Mouse (Mus musculus): Measurements from ENCODE around the gene Nat14. TPM values are rescaled to one million over a fixed set of nuclear protein-coding genes. Genes with fewer than 3 reads are reported as not detected.

Nat14 gene
- total RNA-seq, 2 experiments from 2014 or later: 50.8 to 51.5 TPM

DNA sequence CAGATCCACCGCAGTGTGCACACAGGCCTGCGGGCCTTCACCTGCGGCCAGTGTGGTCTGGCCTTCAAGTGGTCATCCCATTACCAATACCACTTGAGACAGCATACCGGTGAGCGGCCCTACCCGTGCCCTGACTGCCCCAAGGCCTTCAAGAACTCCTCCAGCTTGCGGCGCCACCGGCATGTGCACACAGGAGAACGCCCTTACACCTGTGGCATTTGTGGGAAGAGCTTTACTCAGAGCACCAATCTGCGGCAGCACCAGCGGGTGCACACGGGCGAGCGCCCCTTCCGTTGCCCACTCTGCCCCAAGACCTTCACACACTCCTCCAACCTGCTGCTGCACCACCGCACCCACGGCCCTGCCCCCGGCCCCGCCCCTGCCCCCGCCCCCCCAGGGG, 2.7 kb upstream of the Nat14 start:
- intact Hi-C loops (cut with DNase I): no loop called here

GRCm38 (mm10) chr7:4919971-4920370, 1.9 kb upstream of the Nat14 start:
- intact Hi-C loops (cut with DNase I): no loop called here
- DNase-seq: no peak

More for the DNA sequence above, 2.7 kb upstream of the Nat14 start:
- no peak for DNase-seq

- no peak for DNase-seq
- intact Hi-C loops (cut with DNase I): no loop called here
These were observed 1.3 kb upstream of the Nat14 start for GRCm38 (mm10) chr7:4920496-4920895.

GRCm38 (mm10) chr7:4920976-4921823, 628 bp upstream of the Nat14 start:
- intact Hi-C loops (cut with DNase I): no loop called here

DNA sequence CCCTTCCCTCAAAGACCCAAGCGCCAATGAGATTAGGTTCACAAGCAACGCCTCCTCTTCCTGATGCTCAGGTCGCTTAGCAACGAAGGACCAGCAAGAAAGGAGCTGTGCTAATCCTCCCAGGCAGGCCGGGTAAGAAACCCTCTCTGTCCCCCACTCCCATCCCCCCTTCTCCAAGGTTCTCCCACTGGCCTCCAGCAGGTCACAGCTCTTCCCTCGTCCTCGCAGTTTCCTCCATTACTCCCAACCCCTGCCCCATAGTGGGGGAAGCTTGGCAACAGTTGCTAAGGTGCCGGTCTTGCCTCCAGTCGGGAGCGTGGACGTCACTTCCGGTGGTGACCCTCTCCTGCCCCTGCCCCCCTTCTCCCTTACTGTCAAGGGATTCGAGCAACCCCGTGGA, 680 bp downstream of the Nat14 start:
- DNase-seq: peak; percentile 87
- intact Hi-C loops (cut with DNase I): no loop called here

More at GRCm38 (mm10) chr7:4920976-4921823, 628 bp upstream of the Nat14 start:
- DNase-seq: no peak

GRCm38 (mm10) chr7:4922931-4923565, 1.2 kb downstream of the Nat14 start:
- peak; percentile 91 for DNase-seq
- intact Hi-C loops (cut with DNase I): no loop called here

DNA sequence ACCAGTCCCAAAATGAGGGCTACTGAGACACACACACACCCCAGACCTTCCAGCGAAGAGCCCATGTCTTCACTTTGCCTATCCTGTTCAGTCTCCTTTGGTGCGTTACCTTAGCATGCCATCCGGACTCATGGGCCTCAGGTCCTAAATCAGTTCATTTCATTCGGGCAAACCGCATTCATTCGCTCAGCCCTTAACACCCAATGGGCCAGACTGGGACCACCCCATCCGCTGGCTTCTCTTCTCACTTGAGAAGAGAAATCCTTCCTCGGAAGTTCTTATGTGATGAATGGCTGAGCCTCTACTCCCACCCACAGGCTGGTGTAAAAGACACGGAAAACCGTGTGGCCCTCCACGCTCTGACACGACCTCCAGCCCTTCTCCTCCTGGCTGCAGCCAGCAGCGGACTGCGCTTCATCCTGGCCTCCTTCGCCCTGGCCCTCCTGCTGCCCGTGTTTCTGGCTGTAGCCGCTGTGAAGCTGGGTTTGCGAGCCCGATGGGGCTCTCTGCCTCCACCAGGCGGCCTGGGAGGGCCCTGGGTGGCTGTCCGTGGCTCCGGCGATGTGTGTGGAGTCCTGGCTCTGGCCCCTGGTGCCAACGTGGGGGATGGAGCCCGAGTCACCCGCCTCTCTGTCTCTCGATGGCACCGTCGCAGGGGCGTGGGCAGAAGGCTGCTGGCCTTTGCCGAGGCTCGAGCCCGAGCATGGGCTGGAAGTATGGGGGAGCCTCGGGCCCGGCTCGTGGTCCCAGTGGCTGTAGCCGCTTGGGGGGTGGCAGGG, 1.9 kb downstream of the Nat14 start:
- intact Hi-C loops (cut with DNase I): no loop called here
- peak; percentile 74 for DNase-seq

- intact Hi-C loops (cut with DNase I): no loop called here
- no peak for DNase-seq
These were observed 2.7 kb downstream of the Nat14 start for GRCm38 (mm10) chr7:4924483-4924882.

GRCm38 (mm10) chr7:4924891-4925301, 3.1 kb downstream of the Nat14 start:
- no peak for DNase-seq
- intact Hi-C loops (cut with DNase I): no loop called here

DNA sequence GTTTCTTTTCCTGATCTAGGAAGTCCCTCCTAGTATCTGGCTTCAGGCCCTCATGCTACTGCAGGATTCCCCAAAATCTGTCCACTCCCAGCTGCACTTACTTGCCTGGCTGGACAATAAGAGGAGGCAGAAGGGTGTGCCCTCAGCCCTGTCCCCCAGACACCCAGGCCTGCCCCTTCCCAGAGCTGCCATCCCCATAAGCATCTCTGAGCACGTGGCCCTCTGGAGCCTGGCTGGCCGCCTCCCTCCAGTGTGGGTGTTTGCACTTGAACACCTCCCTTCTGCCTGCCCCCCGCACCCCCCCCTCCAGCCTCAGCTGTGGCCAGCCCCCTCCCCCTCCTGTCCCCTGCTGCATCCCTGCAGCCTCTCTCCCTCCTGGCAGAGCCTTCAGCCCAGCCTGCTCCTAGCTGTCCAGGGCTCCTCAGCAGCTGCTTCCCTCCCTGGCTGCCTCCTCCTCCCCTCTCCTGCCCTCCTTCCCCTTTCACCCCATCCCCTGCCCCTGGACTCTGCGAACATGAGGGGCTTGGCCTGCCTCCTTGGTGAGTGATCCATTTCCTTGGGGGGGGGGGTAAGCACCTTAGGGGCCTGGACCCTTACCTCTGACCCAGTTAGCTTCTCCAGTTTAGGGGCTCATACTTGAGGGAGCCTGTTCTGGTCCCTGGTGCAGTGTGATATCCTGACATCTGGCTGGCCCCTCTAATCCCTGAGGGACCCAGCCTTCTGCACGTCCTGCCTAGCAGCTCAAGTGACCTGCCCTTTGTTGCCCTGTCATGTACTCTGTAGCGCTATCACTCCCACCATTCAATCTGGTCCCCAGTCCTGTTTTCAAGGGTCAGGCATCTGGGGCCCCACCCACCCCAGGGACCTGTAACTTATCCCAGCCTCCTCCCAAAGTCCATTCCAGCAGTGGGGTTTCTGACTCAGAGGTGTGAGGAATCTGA, 3.9 kb downstream of the Nat14 start, which contains the start of gene Ssc5d:
Gene Ssc5d, plus strand, starts transcription at position 345 of the 941 bp plus-strand sequence.
- intact Hi-C loops (cut with DNase I): no loop called here
- peak; percentile 81 for DNase-seq

DNA sequence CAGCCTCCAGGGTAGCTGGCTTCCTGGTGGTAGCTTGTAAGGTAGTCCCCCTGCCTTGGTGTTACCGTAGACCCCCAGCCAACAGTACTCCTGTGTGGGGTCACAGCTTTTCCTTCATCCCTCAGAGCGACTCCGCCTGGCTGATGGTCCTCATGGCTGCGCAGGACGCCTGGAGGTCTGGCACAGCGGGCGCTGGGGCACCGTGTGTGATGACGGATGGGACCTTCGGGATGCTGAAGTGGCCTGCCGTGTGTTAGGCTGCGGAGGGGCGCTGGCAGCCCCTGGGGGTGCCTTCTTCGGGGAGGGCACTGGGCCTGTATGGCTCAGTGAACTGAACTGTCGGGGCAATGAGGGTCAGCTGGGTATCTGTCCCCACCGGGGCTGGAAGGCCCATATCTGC, 5.0 kb downstream of the Nat14 start:
- no peak for DNase-seq
- intact Hi-C loops (cut with DNase I): no loop called here

DNA sequence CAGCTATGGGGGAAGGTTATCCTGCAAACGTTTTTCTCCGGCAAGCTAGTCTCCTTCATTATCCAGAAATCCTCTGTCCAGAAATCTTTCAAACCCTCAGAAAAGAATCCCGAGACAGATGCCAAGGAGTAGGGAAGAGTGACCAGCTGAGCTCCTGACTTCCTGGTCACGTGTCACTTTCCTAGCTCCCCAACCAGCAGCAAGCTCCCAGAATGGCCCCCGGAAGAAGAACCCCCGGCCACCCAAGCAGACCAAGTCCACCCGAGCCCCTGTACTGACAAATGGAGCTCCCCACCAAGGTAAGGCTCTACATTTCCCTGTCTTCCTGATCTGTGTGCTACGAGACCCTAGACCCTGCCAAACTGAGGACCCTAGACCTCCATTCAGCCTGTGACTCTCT, 5.9 kb downstream of the Nat14 start:
- DNase-seq: no peak
- intact Hi-C loops (cut with DNase I): no loop called here

GRCm38 (mm10) chr7:4928323-4928722, 6.5 kb downstream of the Nat14 start:
- intact Hi-C loops (cut with DNase I): no loop called here
- no peak for DNase-seq

DNA sequence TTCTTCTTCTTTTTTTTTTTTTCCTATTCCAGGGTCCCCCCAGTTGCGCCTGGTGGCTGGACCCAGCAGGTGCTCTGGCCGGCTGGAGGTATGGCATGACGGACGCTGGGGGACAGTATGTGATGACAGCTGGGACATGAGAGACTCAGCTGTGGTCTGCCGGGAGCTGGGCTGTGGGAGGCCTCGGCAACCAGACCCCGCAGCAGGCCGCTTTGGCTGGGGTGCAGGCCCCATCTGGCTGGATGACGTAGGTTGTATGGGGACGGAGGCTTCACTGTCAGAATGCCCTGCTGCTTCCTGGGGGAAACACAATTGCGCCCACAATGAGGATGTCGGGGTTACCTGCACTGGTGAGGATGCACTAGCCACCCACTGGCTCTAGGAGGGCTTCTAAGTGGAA, 11.3 kb downstream of the Nat14 start:
- intact Hi-C loops (cut with DNase I): loop anchor here (10.0 kb wide), 1 partner anchor 112 kb away; no protein-coding TSS in a partner anchor

GRCm38 (mm10) chr7:4934160-4934914, 12.5 kb downstream of the Nat14 start:
- intact Hi-C loops (cut with DNase I): loop anchor here (10.0 kb wide), 1 partner anchor 110 kb away; no protein-coding TSS in a partner anchor
- no peak for DNase-seq

More for the DNA sequence above, 11.3 kb downstream of the Nat14 start:
- peak; percentile 57 for DNase-seq

- intact Hi-C loops (cut with DNase I): loop anchor here (10.0 kb wide), 1 partner anchor 108 kb away; no protein-coding TSS in a partner anchor
- no peak for DNase-seq
These were observed 15.0 kb downstream of the Nat14 start for GRCm38 (mm10) chr7:4936832-4937231.

- intact Hi-C loops (cut with DNase I): loop anchor here (10.0 kb wide), 1 partner anchor 107 kb away; no protein-coding TSS in a partner anchor
These were observed 15.6 kb downstream of the Nat14 start for GRCm38 (mm10) chr7:4937392-4937791.

GRCm38 (mm10) chr7:4938456-4938855, 16.6 kb downstream of the Nat14 start:
- peak; percentile 78 for DNase-seq
- intact Hi-C loops (cut with DNase I): loop anchor here (10.0 kb wide), 1 partner anchor 106 kb away; no protein-coding TSS in a partner anchor

More at GRCm38 (mm10) chr7:4937392-4937791, 15.6 kb downstream of the Nat14 start:
- no peak for DNase-seq

DNA sequence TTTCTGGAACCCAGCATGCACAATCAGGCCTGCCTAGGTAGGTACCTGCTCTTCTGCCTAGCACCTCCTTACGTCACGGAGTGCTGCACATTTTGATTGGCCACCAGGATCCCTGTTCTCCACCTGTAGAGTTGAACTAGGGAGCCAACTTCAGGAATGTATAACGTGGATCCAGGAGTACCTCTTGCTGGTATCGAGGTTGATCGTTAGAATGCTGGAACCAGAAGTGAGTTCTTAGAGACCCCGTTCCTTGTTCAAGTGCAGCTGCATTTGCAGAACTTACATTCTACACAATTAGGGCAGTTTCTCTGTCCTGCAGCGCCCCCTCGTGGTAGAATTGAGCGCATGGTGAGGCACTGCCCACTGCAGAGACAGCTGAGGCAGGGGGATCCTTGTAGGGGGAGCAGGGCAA, 18.2 kb downstream of the Nat14 start:
- peak; percentile 81 for DNase-seq
- intact Hi-C loops (cut with DNase I): no loop called here

Measured in left cerebral cortex, postnatal 4 days (tissue).